ENCODE assay signal across 22 mouse cellular contexts in the genomic region with DNA sequence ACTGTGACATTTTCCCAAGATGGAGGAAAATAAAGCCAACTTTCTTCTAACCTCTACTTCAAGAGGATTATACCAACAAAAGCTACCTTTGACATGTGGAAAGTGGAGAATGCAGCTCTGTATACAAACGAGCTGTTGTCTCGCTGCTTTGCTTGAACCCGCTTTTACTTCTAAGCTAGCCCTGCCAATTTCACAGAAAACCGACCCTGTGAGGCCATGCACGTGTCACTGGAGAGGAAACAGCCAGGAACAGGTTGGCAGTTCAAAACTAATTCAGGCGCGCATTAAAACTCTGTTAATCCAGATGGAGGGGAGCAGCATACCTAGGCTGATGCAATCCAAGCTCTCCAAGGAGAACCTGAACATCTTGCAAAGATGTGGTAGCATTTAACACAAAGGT.
A peak's percentile ranks its signal among the peaks of the same experiment; 100 is the strongest.
DNase-seq lines count a peak whose midpoint lies in the region; ATAC-seq lines count a peak whose summit lies in the region.
"Had no signal": no experiment of that assay in that cellular context is flagged by ENCODE, and none has a peak within 500 bp of the region (broad histone marks: within the 10 kb centered on the region; RNA-seq: fewer than 3 reads in every experiment).

No protein-coding gene starts in this region.

- ATAC-seq in limb, embryonic 11.5 days (ENCODE audit: insufficient number of reproducible peaks, low FRiP score, low TSS enrichment, low read depth), result no peak
- ATAC-seq: forebrain, embryonic 14.5 days; forebrain, embryonic 16.5 days had no signal

- intact Hi-C loops in heart, postnatal 14 days (cut with DNase I), result no loop called here

- no peak overlapping the region for H3K9ac ChIP-seq in limb, embryonic 11.5 days (ENCODE audit: low read length)
- H3K9ac ChIP-seq: embryonic facial prominence, embryonic 12.5 days; embryonic facial prominence, embryonic 15.5 days had no signal

- no peaks in the 10 kb centered on the region for H3K36me3 ChIP-seq in limb, embryonic 10.5 days
- no peaks in the 10 kb centered on the region for H3K36me3 ChIP-seq in limb, embryonic 11.5 days (ENCODE audit: control insufficient read depth, insufficient read depth, low read length)
- H3K36me3 ChIP-seq: embryonic facial prominence, embryonic 12.5 days; embryonic facial prominence, embryonic 15.5 days; forebrain, embryonic 10.5 days; forebrain, embryonic 12.5 days had no signal

- no peak overlapping the region for H3K4me3 ChIP-seq in limb, embryonic 10.5 days
- no peak overlapping the region for H3K4me3 ChIP-seq in limb, embryonic 11.5 days (ENCODE audit: low read depth, low read length)
- H3K4me3 ChIP-seq: embryonic facial prominence, embryonic 12.5 days; embryonic facial prominence, embryonic 15.5 days; erythroblast, embryonic 14.5 days; forebrain, embryonic 10.5 days; forebrain, embryonic 12.5 days had no signal

- no peak overlapping the region for H3K4me2 ChIP-seq in limb, embryonic 11.5 days (ENCODE audit: low read depth, severe bottlenecking)
- H3K4me2 ChIP-seq: embryonic facial prominence, embryonic 12.5 days; embryonic facial prominence, embryonic 15.5 days; forebrain, embryonic 12.5 days had no signal

- no peaks in the 10 kb centered on the region for H3K27me3 ChIP-seq in limb, embryonic 10.5 days (ENCODE audit: low read depth, poor library complexity, severe bottlenecking)
- H3K27me3 ChIP-seq in limb, embryonic 11.5 days (ENCODE audit: control insufficient read depth, insufficient read depth, low read length), result no peaks in the 10 kb centered on the region
- H3K27me3 ChIP-seq: embryonic facial prominence, embryonic 12.5 days; embryonic facial prominence, embryonic 15.5 days; forebrain, embryonic 12.5 days had no signal

- H3K4me1 ChIP-seq in limb, embryonic 10.5 days, result peaks cover 10% of the 10 kb centered on the region
- peaks cover 3% of the 10 kb centered on the region; the same call in 1 of the 2 replicates for H3K4me1 ChIP-seq in limb, embryonic 11.5 days (ENCODE audit: control insufficient read depth, insufficient read depth, low read length)
- H3K4me1 ChIP-seq: forebrain, embryonic 12.5 days had no signal

- 81% methylated on average over 7 of the region's 7 CpGs for WGBS in limb, embryonic 10.5 days
- 66% methylated on average over 7 of the region's 7 CpGs for WGBS in limb, embryonic 11.5 days

- no peak overlapping the region for H3K27ac ChIP-seq in limb, embryonic 10.5 days
- 0 out of 2 replicates have a peak overlapping the region, but pooled peaks have one; percentile 26 for H3K27ac ChIP-seq in limb, embryonic 11.5 days (replicated peaks; ENCODE audit: low read depth, low read length)
- H3K27ac ChIP-seq: embryonic facial prominence, embryonic 12.5 days; embryonic facial prominence, embryonic 15.5 days; forebrain, embryonic 10.5 days; forebrain, embryonic 12.5 days had no signal

- DNase-seq in heart, adult 11 months, result peak; percentile 46
- no peak for DNase-seq in heart, postnatal 14 days
- DNase-seq in limb, embryonic 10.5 days (ENCODE audit: low spot score), result peak; percentile 21
- DNase-seq in limb, embryonic 11.5 days (ENCODE audit: low spot score), result no peak
- DNase-seq in left cerebral cortex, adult 9 months (ENCODE audit: low spot score in 2 of 2), result no peak
- DNase-seq in gastrocnemius, postnatal 10 days, result no peak
- DNase-seq: adrenal gland, adult 2 months; adrenal gland, postnatal 10 days; adrenal gland, postnatal 25 days; cerebellum, adult 11 months; cerebellum, adult 18-20 months; cerebellum, adult 8-10 months; cerebellum, adult 9-11 months; cerebellum, postnatal 36 days; embryo, embryonic 11 days had no signal

- no peaks in the 10 kb centered on the region for H3K9me3 ChIP-seq in limb, embryonic 10.5 days (replicated peaks)
- H3K9me3 ChIP-seq in limb, embryonic 11.5 days (ENCODE audit: control insufficient read depth, low read length), result no peaks in the 10 kb centered on the region
- H3K9me3 ChIP-seq: embryonic facial prominence, embryonic 12.5 days; embryonic facial prominence, embryonic 15.5 days; forebrain, embryonic 10.5 days; forebrain, embryonic 12.5 days had no signal

Comparison
In these comparisons a context has a peak if more than half of its experiments do, and no peak if none do; other contexts are left out.
1. DNase-seq: peak in heart, adult 11 months (single experiment) and limb, embryonic 10.5 days (single experiment); none in heart, postnatal 14 days (0 of 2), limb, embryonic 11.5 days (single experiment), left cerebral cortex, adult 9 months (0 of 2) and gastrocnemius, postnatal 10 days (single experiment).